Mouse (Mus musculus): Measurements from ENCODE around the gene Col1a1. TPM values are rescaled to one million over a fixed set of nuclear protein-coding genes. Genes with fewer than 3 reads are reported as not detected.

Col1a1 gene
- polyA plus RNA-seq (2011; ENCODE audit: insufficient read length, low read depth, missing spikeins), result 6,098 and 7,850 TPM in 2 replicates

DNA sequence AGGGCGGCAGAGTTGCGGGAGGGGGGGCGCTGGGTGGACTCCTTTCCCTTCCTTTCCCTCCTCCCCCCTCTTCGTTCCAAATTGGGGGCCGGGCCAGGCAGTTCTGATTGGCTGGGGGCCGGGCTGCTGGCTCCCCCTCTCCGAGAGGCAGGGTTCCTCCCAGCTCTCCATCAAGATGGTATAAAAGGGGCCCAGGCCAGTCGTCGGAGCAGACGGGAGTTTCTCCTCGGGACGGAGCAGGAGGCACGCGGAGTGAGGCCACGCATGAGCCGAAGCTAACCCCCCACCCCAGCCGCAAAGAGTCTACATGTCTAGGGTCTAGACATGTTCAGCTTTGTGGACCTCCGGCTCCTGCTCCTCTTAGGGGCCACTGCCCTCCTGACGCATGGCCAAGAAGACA, at the start of gene Col1a1:
Gene Col1a1, plus strand, starts transcription at position 180 of the 400 bp plus-strand sequence.
- peak within 1 kb of the TSS; percentile 90 for H3K4me3 ChIP-seq (ENCODE audit: insufficient read depth, low read length)
- H3K4me1 ChIP-seq (ENCODE audit: control insufficient read depth, insufficient read depth, low read length), result peaks cover 11% of the 10 kb centered on the region
- H3K27ac ChIP-seq (ENCODE audit: insufficient read depth, low read length), result peak within 1 kb of the TSS; percentile 97
- TF ChIP-seq CTCF (IDR thresholded peaks at IDR 0.05; ENCODE audit: borderline replicate concordance, insufficient read depth, low read length), result no peak
- peak; percentile 99 for TF ChIP-seq POLR2A (IDR thresholded peaks at IDR 0.05; ENCODE audit: low read depth, low read length)

DNA sequence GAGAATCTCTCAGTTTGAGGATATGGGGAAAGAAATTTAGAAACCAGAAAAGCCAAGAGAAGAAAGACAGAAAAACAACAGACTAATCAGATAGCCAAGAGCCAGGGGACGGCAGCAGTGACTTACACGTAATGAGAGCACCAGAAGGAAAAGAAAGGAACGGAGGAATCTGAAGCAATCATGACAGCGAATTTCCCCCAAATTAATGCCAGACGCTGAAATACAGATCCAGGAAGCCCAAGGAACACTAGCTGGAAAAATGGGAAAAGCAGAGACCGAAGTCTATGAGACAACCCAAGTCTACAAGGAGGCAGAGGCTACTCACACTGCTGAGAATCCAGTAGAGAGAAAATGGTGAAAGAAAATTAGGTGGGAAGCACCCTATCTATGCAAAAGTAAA, 44.9 kb upstream of the Col1a1 start:
- H3K4me3 ChIP-seq (ENCODE audit: insufficient read depth, low read length), result no peak overlapping the region
- H3K27ac ChIP-seq (ENCODE audit: insufficient read depth, low read length), result peak overlapping the region; percentile 25; the same call in 1 of the 2 replicates
- no peaks in the 10 kb centered on the region for H3K4me1 ChIP-seq (ENCODE audit: control insufficient read depth, insufficient read depth, low read length)
- TF ChIP-seq CTCF (IDR thresholded peaks at IDR 0.05; ENCODE audit: borderline replicate concordance, insufficient read depth, low read length), result no peak
- no peak for TF ChIP-seq POLR2A (IDR thresholded peaks at IDR 0.05; ENCODE audit: low read depth, low read length)

DNA sequence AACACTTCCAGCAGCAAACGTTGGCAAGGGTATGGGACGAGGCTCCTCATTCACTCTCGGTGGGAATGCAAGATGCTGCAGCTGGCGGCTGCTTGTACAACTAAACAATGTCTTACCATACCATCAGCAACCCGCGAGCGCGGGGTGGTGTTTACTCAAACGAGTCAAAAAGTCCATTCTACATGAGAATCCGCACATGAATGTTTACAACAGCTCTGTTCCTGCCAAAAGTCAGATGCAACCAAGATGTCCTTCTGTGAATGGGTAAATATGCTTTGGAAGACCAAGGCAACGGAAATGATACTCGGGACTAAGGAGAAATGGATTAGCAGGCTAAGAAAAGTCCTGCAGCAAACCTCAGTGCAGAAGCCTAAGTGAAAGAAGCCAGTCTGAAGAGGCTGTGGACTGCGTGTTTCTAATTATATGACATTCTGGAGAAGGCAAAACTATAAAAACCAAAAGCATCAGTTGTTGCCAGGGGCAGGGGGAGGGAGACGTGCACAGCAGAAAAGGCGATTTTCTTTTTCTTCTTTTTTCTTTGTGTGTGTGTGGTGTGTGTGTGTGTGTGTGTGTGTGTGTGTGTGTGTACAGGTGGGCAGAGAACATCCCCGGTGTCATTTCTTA, 39.2 kb upstream of the Col1a1 start:
- H3K27ac ChIP-seq (ENCODE audit: insufficient read depth, low read length), result peak overlapping the region; percentile 10; the same call in 1 of the 2 replicates
- H3K4me3 ChIP-seq (ENCODE audit: insufficient read depth, low read length), result no peak overlapping the region
- TF ChIP-seq POLR2A (IDR thresholded peaks at IDR 0.05; ENCODE audit: low read depth, low read length) (no peak), CTCF (IDR thresholded peaks at IDR 0.05; ENCODE audit: borderline replicate concordance, insufficient read depth, low read length) (no peak)
- H3K4me1 ChIP-seq (ENCODE audit: control insufficient read depth, insufficient read depth, low read length), result no peaks in the 10 kb centered on the region

DNA sequence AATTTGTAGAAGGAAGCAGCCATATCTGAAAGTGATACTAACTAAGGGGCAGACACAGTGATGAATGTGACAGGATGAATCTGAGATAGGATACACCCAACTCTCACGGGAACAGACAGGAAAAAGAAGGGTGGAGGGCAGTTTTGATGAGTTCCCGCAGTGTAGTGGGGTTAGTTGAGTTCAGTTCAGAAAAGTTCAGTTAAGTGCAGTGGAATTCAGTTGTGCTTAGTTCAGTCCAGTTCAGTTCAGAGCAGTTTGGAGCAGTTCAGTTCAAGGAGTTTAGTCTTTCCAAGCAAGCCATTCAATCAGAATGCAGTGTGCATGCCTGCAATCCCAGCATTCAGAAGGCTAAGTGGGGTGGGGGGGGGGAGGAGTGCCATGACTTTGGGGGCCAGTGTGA, 34.8 kb upstream of the Col1a1 start:
- TF ChIP-seq CTCF (IDR thresholded peaks at IDR 0.05; ENCODE audit: borderline replicate concordance, insufficient read depth, low read length), result no peak
- TF ChIP-seq POLR2A (IDR thresholded peaks at IDR 0.05; ENCODE audit: low read depth, low read length), result no peak
- no peak overlapping the region for H3K4me3 ChIP-seq (ENCODE audit: insufficient read depth, low read length)
- H3K27ac ChIP-seq (ENCODE audit: insufficient read depth, low read length), result no peak overlapping the region
- H3K4me1 ChIP-seq (ENCODE audit: control insufficient read depth, insufficient read depth, low read length), result no peaks in the 10 kb centered on the region

DNA sequence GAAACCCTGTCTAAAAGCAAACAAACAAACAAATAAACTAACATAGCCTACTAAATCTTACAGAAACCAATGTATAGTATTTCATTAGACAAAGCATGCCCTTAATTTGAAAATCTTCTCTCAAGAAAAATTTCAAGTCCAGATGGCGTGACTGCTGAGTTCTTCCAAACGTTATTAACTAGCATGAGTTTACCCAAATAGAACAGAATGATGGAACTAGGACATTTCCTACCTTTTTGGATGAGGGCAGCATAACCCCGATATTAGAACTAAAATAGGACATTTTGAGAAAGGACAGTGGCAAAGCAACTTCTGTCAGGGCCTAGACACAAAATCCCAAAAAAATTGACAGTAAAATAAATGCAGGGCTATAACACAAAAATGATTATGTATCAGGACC, 31.7 kb upstream of the Col1a1 start:
- Histone ChIP-seq H3K27ac (ENCODE audit: insufficient read depth, low read length) (no peak overlapping the region), H3K4me1 (ENCODE audit: control insufficient read depth, insufficient read depth, low read length) (no peaks in the 10 kb centered on the region), H3K4me3 (ENCODE audit: insufficient read depth, low read length) (no peak overlapping the region)
- TF ChIP-seq CTCF (IDR thresholded peaks at IDR 0.05; ENCODE audit: borderline replicate concordance, insufficient read depth, low read length) (no peak), POLR2A (IDR thresholded peaks at IDR 0.05; ENCODE audit: low read depth, low read length) (no peak)

DNA sequence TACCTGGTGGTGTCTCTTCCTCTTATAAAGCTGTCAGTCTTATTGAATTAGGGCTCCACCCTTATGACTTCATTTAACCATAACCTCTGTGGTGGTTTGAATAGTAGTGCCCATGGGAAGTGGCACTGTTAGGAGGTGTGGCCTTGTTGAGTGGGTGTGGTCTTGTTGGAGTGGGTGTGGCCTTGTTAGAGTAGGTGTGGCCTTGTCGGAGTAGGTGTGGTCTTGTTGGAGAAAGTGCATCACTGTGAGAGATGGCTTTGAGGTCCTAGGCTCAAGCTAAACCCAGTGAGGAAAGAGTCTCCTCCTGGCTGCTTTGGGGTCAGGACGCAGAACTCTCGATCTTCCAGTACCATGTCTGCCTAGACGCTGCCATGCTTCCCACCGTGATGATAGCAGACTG, 25.1 kb upstream of the Col1a1 start:
- TF ChIP-seq CTCF (IDR thresholded peaks at IDR 0.05; ENCODE audit: borderline replicate concordance, insufficient read depth, low read length) (no peak), POLR2A (IDR thresholded peaks at IDR 0.05; ENCODE audit: low read depth, low read length) (no peak)
- H3K4me3 ChIP-seq (ENCODE audit: insufficient read depth, low read length), result no peak overlapping the region
- H3K27ac ChIP-seq (ENCODE audit: insufficient read depth, low read length), result no peak overlapping the region
- H3K4me1 ChIP-seq (ENCODE audit: control insufficient read depth, insufficient read depth, low read length), result peaks cover 13% of the 10 kb centered on the region

DNA sequence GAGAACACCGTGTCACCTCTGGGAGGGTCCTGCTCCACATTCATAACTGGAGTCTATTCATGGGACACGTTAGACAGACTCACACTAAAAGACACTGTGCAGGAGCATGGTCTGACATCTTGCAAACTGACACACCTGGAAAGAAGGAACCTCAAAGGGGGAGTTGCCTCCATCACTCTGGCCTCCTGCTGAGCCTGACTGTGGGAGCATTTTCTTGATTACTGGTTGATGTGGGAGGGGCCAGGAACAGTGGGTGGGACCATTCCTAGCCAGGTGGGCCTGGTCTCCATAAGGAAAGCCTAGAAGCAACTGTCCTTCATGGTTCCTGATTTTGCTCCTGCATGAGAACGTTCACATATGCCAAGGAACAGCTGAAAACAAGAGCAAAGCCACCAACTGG, 23.5 kb upstream of the Col1a1 start:
- Histone ChIP-seq H3K4me3 (ENCODE audit: insufficient read depth, low read length) (no peak overlapping the region), H3K4me1 (ENCODE audit: control insufficient read depth, insufficient read depth, low read length) (peaks cover 21% of the 10 kb centered on the region), H3K27ac (ENCODE audit: insufficient read depth, low read length) (peak overlapping the region; percentile 75)
- no peak for TF ChIP-seq CTCF (IDR thresholded peaks at IDR 0.05; ENCODE audit: borderline replicate concordance, insufficient read depth, low read length)
- no peak for TF ChIP-seq POLR2A (IDR thresholded peaks at IDR 0.05; ENCODE audit: low read depth, low read length)

DNA sequence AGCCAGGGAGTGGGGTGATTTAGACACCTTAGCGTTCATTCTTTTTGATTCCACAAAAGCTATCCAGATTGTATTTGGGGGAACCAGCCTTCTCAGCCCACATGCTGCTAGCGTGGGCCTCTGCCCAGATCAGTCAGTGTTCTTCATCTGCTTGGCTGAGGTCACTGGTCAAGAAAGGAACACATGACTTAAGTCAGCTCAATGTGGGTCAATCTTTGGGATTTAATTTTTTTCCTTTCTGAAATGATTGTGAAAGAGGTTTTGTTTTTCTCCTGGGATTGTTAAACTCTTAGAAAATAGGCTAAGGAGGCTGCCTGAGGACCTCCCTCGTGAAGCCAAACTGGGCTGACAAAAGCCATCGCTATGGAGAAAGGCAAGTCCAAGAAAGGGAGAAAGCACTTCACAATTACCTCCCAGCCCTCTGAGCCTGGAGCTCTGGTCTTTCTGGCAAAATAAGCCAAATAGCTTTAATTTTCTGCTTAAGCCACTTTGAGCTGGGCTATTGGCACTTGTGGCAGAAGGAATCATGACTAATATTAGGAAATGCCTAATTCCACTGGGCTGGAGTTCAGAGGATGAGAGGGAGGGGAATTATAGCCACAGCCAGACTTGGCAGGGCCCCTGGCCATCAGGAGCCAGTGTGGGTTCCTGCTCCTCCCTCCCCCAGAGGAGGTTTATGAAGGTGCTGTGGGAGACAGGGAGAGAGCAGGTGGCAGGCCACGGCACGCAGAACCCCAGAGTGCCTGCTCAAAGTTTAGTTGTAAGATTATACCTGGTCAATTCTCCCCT, 22.5 kb upstream of the Col1a1 start:
- Histone ChIP-seq H3K4me3 (ENCODE audit: insufficient read depth, low read length) (no peak overlapping the region), H3K4me1 (ENCODE audit: control insufficient read depth, insufficient read depth, low read length) (peaks cover 27% of the 10 kb centered on the region), H3K27ac (ENCODE audit: insufficient read depth, low read length) (peak overlapping the region; percentile 75)
- TF ChIP-seq POLR2A (IDR thresholded peaks at IDR 0.05; ENCODE audit: low read depth, low read length), result no peak

DNA sequence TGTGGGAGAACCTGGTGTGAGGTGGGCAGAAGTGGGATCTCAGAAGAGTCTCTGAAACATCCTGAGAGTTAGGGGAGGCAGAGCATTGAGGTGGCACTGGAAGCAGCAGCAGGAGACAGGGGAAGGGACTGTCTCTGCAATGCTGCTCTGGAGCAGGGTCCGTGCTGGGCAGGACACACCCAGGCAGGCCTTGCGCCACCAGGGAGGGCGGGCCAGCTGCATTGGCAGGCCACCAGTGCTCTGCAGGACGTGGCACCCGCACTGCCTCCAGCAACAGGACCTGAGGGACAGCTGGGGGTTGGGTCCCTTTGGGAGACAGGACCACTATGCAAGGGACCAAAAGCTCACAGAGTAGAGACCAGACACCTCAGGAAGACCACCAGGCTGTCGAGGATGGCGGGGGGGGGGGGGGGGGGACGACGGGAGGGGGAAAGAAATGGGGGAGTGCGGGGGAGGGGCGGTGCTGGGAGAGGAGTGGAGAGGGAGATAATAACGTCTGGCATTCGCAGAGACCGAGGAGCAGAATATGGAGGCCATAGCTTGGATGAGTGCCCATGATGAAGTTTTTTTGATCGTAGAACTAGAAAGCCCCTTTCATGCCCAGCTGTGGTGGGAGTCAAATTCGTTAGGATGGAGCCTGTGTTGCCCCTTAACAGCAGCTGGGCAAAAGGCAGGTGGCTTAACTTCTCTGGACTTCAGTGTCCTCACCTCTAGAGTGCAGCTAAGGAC, 20.2 kb upstream of the Col1a1 start:
- peaks cover 31% of the 10 kb centered on the region for H3K4me1 ChIP-seq (ENCODE audit: control insufficient read depth, insufficient read depth, low read length)
- no peak for TF ChIP-seq CTCF (IDR thresholded peaks at IDR 0.05; ENCODE audit: borderline replicate concordance, insufficient read depth, low read length)
- TF ChIP-seq POLR2A (IDR thresholded peaks at IDR 0.05; ENCODE audit: low read depth, low read length), result no peak
- H3K4me3 ChIP-seq (ENCODE audit: insufficient read depth, low read length), result no peak overlapping the region
- H3K27ac ChIP-seq (ENCODE audit: insufficient read depth, low read length), result peak overlapping the region; percentile 86

Measured in embryonic fibroblast, embryonic 13.5 days (primary cell).